Mouse (Mus musculus): Measurements from ENCODE around the gene Treh. TPM values are rescaled to one million over a fixed set of nuclear protein-coding genes. Genes with fewer than 3 reads are reported as not detected.

Gene Treh
- total RNA-seq, 4 experiments from 2014 or later: 0.28 TPM; not detected in 3

DNA sequence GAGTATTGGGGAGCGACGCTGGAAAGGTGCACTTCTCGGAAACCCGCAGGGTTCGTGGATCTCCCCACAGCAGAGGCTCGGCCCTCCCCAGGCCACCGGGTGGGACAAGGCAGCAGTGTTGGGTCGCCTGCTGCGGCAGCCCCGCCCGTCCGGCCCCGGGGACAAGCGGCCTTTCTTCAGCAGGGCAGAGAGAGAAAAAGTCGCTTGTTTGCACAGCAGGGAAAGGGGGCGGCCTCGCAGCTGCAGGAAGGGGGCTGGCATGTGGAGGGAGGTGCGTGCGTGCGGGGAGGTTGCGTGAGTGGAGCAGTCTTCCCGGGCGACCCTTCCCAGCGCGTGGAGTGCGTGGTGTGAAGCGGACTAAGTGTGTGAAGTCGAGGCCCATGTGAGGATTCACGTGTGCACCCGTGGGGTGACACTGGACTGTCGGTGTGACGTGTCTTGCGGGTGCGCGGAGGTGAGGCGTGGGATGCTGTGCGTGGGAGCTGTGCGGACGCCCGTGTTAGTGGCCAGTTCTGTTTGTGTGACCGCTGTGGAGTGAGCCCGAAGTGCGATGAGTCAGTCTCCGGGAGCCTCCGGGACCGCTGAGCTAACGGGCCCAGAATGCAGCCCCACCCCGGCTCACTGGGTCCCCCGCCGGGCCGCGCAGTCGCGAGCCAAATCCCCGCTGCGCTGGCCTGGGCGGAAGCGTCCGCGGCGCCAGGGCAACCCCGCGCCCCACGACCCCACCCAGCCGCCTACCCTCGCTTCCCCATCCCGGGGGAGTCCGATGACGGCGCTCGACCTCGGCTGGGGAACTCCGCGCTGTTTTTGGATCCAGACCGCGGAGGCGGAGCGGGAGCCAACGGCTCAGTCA, 60.9 kb downstream of the Treh start:
- DNase-seq (ENCODE audit: low spot score in 2 of 2): no peak

- DNase-seq (ENCODE audit: low spot score in 2 of 2): peak in 1 of 2 experiments; percentile 70
Measured at GRCm38 (mm10) chr9:44734524-44735494, 61.8 kb downstream of the Treh start, which contains the start of gene Phldb1. Gene Phldb1 (minus strand): TSS chr9:44735198.

DNA sequence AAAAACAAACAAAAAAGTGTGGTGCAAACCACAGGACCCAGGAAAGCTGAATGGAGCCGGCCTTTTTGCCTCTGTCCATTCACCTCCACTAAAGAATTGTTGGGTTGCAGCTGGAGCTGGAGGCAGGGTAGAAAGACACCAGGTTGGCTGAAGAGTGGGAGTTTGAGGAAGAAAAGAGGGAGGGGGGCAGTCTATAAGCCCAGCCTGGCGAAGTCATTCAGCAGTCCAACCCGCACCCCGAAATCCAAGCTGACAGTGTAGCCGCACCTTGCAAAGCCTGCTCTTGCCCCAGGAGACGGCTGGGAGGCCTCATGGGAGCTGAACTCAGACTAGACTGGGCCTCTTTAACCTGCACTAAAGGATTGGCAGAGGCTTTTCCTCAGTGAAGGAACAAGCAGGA, 62.9 kb downstream of the Treh start:
- no peak for DNase-seq (ENCODE audit: low spot score in 2 of 2)

Other genes starting within 250 kb of the Treh start
- not detected for gene Foxr1, start 232.1 kb upstream of the Treh start, total RNA-seq (2022)
- gene Upk2, start 218.3 kb upstream of the Treh start, total RNA-seq (2022): not detected
- 10 to 100 TPM; 60.4 to 67.8 (median 61.9) TPM for gene Bcl9l, start 190.4 kb upstream of the Treh start, total RNA-seq (2022)
- gene Cxcr5, start 111.4 kb upstream of the Treh start, total RNA-seq (2022): not detected
- gene Ddx6, start 68.3 kb upstream of the Treh start, total RNA-seq (2022): 100 to 1,000 TPM; 137 to 157 (median 145) TPM
- gene Phldb1, start 62.0 kb downstream of the Treh start, total RNA-seq (2022): 10 to 100 TPM; 82.9 to 91.9 (median 86.3) TPM
- 100 to 1,000 TPM in 1 of 4 experiments, 10 to 100 TPM in 3; 96.2 to 117 (median 98.0) TPM for gene Arcn1, start 94.6 kb downstream of the Treh start, total RNA-seq (2022)
- gene Ift46, start 94.7 kb downstream of the Treh start, total RNA-seq (2022): 10 to 100 TPM; 60.2 to 78.5 (median 70.8) TPM
- gene Tmem25, start 126.1 kb downstream of the Treh start, total RNA-seq (2022): 10 to 100 TPM; 44.8 to 61.5 (median 58.2) TPM
- 1 to 10 TPM in 3 of 4 experiments, under 1 TPM in 1; 0.42 to 1.4 (median 1.2) TPM for gene Ttc36, start 129.8 kb downstream of the Treh start, total RNA-seq (2022)
- gene Kmt2a, start 208.1 kb downstream of the Treh start, total RNA-seq (2022): 100 to 1,000 TPM in 1 of 4 experiments, 10 to 100 TPM in 3; 64.3 to 102 (median 73.5) TPM
- 100 to 1,000 TPM; 275 to 372 (median 321) TPM for gene Atp5l, start 247.5 kb downstream of the Treh start, total RNA-seq (2022)

Data from left cerebral cortex, adult 8-10 months (tissue).